Mouse (Mus musculus): ENCODE data around the gene Gcnt4.

DNA sequence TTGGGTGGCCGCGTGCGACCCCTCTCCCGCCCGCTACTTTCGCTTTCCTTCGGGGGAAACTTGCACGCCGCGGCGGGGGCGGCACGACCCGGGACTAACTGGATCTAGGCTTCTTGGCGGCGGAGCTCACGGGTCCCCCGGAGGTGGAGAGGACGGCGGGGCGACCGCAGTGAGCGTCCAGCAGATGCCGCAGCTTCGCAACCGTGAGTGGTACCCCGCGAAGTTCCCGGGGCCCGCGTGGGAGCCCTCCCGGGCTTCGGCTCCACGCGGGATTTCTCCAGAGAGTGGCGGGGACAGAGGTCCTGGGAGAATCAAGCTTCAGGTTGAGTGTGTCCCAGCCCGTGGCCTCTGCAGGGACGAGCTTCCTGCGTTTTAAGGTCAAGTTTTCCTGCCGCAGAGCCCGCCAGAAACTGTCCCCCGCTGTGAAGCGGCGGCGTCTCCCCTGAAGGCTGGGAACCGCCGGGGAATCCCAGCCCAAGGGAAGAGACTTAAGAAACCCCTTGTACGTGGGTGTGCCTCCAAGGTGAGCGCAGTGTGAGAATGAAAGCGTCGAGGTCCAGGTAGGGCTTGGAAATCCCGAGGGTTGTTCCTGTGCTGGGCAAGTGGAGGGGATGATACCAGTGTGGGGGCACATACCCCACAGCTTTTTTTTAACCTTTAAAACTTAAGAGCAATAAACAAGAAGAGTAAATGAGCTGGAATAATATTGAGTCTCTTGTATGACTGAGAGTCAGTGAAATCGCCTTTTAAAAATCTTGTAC, 676 bp downstream of the Gcnt4 start:
- no peak for TF ChIP-seq POLR2A (IDR thresholded peaks at IDR 0.05; ENCODE audit: low read depth, low read length)
- no peak for TF ChIP-seq CTCF (IDR thresholded peaks at IDR 0.05; ENCODE audit: borderline replicate concordance, insufficient read depth, low read length)
